Mouse (Mus musculus): ENCODE data around the gene Foxj2. TPM values are rescaled to one million over a fixed set of nuclear protein-coding genes. Genes with fewer than 3 reads are reported as not detected.

Foxj2 gene
- 10 to 100 TPM; 26.7 to 29.4 TPM for total RNA-seq (2021)
- long read RNA-seq, experiment 1, full-length matches to known transcripts = 9 of 29 reads
- long read RNA-seq, experiment 1, partial matches to known transcripts = 18 of 29 reads
- long read RNA-seq, experiment 1, other reads (novel, unspliced or antisense) = 2 of 29 reads
- long read RNA-seq, experiment 2, full-length matches to known transcripts = 8 of 20 reads
- long read RNA-seq, experiment 2, partial matches to known transcripts = 12 of 20 reads
- long read RNA-seq, experiment 2, other reads (novel, unspliced or antisense) = 0 of 20 reads

GRCm38 (mm10) chr6:122819306-122820070 is at the start of gene Foxj2:
Foxj2 (plus strand) TSS chr6:122819914.
- peak; percentile 53 to 78 for DNase-seq (ENCODE audit: low spot score in 2 of 2)

DNA sequence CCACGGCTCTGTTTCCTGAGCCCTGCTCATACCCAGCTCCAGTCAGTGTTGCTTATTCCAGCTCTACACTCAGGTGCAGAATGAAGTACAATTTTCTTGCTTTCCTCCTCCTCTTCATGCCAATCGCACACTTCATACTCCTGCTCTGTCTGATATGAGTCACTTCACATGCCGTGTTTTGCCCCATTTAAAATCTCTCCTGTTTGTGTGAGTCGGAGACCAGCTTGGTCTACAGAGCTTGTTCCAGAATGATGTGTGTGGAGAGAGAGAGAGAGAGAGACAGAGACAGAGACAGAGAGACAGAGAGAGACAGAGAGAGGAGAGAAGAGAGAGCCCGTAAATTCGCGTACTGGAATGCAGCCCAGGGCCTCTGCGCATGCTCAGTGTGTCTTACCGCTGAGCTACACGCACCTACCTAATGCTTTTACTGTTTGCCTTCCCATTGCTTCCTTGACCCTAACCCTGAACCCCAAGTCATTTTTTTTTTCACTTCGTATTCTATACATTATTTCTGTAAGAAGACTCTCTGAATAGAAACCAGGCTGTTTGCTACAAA is 48.9 kb upstream of the Foxj2 start:
- no peak for DNase-seq (ENCODE audit: low spot score in 2 of 2)

DNA sequence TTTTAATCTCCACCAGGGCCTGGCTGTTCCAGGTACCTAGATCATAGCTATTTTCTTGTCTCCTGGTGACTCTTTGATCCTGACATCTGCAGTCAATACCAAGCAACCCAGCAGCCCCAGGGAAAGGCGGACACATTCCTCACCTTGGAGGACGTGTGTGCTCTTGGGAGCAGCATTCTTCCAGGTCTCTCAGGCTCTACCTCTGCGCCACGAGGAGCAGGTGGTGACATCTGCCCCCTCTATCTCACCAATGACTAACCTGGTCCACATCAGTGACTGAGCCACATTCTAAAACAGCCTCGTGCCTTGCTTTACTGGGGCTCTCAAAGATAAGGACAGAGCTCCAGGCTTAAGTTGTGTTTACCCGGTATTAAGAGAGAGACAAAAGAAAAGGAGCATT is 47.0 kb upstream of the Foxj2 start:
- no peak for DNase-seq (ENCODE audit: low spot score in 2 of 2)

DNA sequence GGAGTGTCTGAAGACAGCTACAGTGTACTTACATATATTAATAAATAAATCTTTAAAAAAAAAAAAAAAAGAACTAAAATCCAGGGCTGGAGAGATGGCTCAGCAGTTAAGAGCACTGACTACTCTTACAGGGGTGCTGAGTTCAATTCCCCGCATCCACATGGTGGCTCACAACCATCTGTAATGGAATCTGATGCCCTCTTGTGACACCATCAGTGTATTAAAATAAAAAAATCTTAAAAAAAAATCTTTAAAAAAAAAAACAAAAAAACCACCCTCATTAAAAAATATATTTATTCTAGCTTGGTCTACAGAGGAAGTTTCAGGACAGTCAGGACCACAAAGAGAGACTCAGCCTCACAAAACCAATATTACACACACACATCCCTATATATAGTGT is 45.4 kb upstream of the Foxj2 start:
- no peak for DNase-seq (ENCODE audit: low spot score in 2 of 2)

DNA sequence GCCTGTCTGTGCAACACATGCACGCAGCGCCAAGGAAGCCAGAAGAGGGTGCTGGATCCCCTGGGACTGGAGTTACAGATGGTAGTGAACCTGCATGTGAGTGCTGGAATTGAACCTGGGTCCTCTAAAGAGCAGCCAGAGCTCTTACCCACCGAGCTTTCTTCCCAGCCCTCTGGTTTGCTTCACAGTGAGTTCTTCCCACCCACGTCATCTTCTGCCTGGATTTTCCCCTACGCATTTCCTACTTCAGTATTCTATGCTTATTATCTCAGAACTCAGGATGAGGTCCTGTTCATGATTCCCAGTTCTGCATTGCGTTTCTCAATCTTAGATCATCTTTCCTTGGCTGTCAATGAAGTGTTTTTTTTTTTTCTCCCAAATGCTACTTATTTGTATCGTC is 43.7 kb upstream of the Foxj2 start:
- DNase-seq (ENCODE audit: low spot score in 2 of 2) = no peak

DNA sequence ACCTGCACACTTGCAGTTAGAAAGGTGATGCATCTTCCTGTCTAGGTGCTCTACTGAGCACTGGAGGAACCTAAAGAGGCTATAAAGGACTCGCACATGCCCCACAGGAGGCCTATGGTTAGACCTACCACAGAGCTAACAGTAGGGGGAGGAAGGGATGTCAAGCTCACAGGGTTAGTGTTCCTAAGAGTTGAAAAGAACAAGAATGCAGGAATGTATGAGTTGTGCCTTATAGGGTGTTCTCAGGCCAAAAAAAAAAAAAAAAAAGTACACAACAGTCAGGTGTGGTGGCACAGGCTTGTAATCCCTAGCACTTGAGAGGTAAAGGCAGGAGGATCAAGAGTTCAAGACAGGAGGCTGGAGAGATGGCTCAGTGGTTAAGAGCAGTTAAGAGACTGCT is 39.8 kb upstream of the Foxj2 start:
- DNase-seq (ENCODE audit: low spot score in 2 of 2) = no peak

DNA sequence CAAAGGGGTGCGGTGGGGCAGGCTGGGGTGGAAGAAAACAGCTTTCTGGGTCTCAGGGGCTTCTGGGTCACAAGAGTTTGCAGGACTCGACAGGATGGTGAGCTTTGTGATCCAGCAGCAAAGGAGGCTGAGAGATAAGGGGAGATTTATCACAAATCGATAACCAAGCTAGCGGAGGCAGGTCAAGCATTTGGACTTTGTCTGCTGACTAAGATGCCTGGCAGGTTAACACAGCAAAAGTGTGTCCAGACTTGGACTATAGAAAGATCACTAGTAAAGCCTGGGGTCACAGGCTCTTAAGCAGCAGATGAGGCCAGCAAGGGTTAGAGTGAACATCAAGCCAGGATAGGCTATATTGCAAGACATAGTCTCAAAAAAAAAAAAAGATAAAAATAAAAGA is 38.5 kb upstream of the Foxj2 start:
- DNase-seq (ENCODE audit: low spot score in 2 of 2) = no peak

- DNase-seq (ENCODE audit: low spot score in 2 of 2) = no peak
Observed at GRCm38 (mm10) chr6:122782164-122782563, 37.5 kb upstream of the Foxj2 start.

DNA sequence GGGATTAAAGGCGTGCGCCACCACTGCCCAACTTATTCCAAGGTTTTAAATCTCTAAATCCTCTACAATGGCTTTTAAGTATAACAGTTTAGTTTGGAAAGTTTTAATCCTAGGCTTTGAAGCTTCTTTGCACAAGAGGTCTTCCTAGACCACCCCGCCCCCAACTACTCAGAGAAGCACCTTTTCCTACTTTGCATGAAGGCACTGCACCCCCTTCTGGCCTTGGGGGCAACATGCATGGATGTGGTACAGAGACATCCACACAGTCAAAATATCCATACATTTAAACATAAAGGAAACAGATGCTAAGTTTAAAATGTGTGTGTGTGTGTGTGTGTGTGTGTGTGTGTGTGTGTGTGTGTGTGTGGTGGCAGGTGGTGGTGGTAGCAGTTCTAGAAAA is 34.8 kb upstream of the Foxj2 start:
- no peak for DNase-seq (ENCODE audit: low spot score in 2 of 2)

GRCm38 (mm10) chr6:122786275-122786674 is 33.4 kb upstream of the Foxj2 start:
- peak; percentile 81 to 86 for DNase-seq (ENCODE audit: low spot score in 2 of 2)

- DNase-seq (ENCODE audit: low spot score in 2 of 2) = peak; percentile 10 to 18
Observed at GRCm38 (mm10) chr6:122795254-122795935, 24.3 kb upstream of the Foxj2 start.

GRCm38 (mm10) chr6:122800640-122801300 is 18.9 kb upstream of the Foxj2 start:
- DNase-seq (ENCODE audit: low spot score in 2 of 2) = peak; percentile 74 to 84

- peak; percentile 65 to 78 for DNase-seq (ENCODE audit: low spot score in 2 of 2)
Observed at GRCm38 (mm10) chr6:122801301-122801800, 18.4 kb upstream of the Foxj2 start, which contains the start of gene Slc2a3. Slc2a3 (minus strand) TSS chr6:122801640.

GRCm38 (mm10) chr6:122801801-122802514 is 17.8 kb upstream of the Foxj2 start:
- peak; percentile 32 to 63 for DNase-seq (ENCODE audit: low spot score in 2 of 2)

GRCm38 (mm10) chr6:122804418-122804817 is 15.3 kb upstream of the Foxj2 start:
- DNase-seq (ENCODE audit: low spot score in 2 of 2) = peak; percentile 84 to 86

- DNase-seq (ENCODE audit: low spot score in 2 of 2) = peak in 1 of 2 experiments; percentile 31
Observed at GRCm38 (mm10) chr6:122810022-122810614, 9.6 kb upstream of the Foxj2 start.

GRCm38 (mm10) chr6:122810615-122811279 is 9.0 kb upstream of the Foxj2 start:
- DNase-seq (ENCODE audit: low spot score in 2 of 2) = peak; percentile 96 to 97

DNA sequence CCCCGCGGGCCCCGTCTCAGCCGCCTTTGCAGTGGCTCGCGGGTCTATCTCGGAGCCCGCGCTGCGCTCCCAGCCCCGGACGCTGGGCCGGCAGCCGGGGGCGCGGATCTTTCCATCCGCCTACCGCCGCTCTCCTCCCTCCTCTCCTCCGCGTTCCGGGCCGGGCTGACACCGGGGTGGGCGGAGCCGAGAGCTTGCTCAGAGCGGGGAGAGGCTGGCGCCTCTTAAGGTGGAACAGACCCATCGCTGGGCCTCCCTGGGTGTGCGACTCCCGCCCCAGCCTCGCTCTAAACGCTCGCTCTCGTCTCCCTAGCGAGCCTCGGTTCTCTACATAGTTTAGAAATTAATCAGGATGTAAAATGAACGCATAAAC is 8.4 kb upstream of the Foxj2 start:
- peak; percentile 90 to 94 for DNase-seq (ENCODE audit: low spot score in 2 of 2)
